Mouse (Mus musculus) neutrophil, adult 59 days (primary cell): ENCODE data around the gene Abca7. TPM values are rescaled to one million over a fixed set of nuclear protein-coding genes. Genes with fewer than 3 reads are reported as not detected.

ENCODE experiments used
- total RNA-seq, 2 experiments: library from RNA; stranded (reverse); gene quantifications; 1 replicate in 1 of 2; 2 replicates in 1 of 2; pipeline ENCODE4 v1.2.4; 2023

Gene Abca7
- 100 to 1,000 TPM; 110 to 111 TPM for total RNA-seq

GRCm38 (mm10) chr10:79996272-79997033, at the start of gene Abca7:
TSS of gene Abca7 (plus strand) at chr10:79996494.

DNA sequence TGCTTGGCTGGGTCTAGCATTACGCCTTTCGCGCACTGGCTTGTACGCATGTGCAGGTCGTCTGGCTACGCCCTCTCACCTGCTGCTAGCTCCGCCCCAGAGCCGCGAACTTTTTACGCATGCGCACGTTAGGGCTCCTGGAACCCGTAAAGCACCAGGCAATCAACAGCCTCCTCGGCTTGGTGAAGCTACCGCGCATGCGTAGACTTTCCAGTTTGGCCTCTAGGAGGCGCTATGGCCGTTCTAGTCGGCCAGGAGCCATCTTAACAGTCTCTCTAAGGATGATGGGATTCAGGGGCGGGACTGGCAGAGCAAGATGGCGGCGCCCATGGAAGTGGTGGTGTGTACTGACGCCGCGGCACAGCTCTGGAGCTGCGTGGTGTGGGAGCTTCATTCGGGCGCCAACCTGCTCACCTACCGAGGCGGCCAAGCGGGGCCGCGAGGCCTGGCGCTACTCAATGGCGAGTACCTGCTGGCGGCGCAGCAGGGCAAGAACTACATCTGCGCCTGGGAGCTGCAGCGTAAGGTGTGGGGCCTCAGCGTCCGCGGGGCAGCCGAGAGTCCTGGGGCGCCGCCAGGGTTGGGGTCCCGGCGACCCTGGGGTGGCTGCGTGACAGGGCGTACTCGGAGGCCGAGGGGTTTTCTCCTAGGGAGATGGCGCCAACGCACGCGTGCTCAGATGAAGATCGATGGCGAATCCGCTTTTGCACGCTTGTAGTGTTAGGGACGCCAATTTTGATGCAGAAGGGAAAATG, 36.3 kb upstream of the Abca7 start, which contains the start of gene Wdr18:
TSS of gene Wdr18 (plus strand) at position 306 of the 755 bp plus-strand sequence.

DNA sequence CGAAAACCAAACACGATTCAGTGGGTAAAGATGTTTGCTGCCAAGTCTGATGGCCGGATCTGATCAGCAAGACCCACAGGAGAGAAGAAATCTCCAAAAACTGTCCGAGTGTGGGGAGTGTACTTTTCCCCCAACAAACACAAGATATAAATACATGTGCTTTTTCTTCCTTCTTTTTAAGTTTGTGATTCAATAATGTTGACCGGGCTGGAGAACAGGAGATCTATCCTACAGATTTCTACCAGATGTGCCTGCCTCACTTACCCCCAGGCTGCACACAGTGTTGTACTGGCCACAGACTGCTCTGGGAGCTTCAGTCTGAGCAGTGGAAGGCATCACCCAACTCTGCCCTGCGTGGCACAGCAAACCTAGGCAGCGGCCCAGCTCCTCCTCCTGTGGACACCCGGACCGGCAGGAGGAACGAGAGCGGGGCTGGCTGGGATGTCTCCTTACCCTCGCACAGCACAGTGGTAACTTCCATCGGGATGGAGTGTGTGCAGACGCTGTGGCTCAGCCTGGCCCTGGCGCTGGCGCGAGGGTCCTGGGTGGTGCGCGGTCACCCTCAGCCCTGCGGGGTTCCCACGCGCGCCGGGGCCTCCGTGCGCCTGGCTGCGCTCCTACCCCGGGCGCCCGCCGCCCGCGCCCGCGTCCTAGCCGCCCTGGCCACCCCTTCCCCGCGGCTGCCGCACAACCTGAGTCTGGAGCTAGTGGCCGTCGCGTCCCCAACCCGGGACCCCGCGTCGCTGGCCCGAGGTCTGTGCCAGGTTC, 25.7 kb upstream of the Abca7 start, which contains the start of gene Grin3b:
TSS of gene Grin3b (plus strand) at position 301 of the 768 bp plus-strand sequence.

GRCm38 (mm10) chr10:79984195-79984816, 12.0 kb upstream of the Abca7 start, which contains the start of gene Tmem259:
TSS of gene Tmem259 (minus strand) at chr10:79984330.

GRCm38 (mm10) chr10:79988506-79989271, 7.6 kb upstream of the Abca7 start, which contains the start of gene Cnn2:
TSS of gene Cnn2 (plus strand) at chr10:79988584.

DNA sequence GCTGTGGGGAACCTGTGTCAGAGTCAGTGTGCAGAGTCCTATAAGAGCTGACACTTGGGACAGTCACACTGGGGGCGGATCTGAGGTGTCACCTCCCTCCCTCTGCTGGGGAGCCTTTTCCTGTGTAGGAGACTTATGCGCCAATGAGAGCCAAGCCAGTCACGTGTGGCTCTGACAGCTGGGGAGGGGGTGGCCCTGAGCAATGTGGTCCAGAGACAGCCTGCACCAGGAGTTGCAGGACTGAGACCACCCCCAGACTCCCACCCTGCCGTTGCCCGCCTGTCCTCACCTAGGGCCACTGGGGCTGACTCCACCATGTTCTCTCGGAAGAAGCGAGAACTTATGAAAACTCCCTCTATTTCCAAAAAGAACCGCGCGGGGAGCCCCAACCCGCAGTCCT, 20.2 kb downstream of the Abca7 start, which contains the start of gene Arhgap45:
TSS of gene Arhgap45 (plus strand) at position 143 of the 400 bp plus-strand sequence.

GRCm38 (mm10) chr10:80039559-80039979, 43.3 kb downstream of the Abca7 start, which contains the start of gene Polr2e:
TSS of gene Polr2e (minus strand) at chr10:80039795.

DNA sequence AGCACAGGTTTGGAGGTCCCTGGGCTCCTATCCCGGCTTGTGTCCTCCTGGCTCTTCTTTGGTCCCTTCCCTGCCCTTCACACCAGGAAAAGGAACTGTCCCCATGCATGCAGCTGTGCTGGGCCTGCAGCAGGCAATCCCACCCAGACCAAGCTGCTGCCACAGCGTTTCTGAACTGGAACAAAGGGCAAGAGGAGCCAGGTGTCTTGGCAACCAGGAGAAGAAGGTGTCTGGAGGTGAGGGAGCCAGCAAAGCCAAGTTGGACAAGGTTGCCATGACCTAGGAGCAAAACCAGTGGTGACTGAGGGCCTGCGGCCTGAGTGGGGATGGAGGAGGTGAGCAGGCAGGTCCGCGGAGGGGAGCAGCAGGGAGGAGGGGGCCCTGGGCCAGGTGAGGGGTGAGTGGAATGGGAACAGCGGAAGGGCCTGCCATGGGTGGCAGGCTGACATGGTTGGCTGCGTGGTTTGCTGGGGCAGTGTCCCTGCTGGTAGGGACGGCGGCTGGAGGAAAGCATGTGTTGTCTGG, 50.8 kb downstream of the Abca7 start, which contains the start of gene Gpx4:
TSS of gene Gpx4 (plus strand) at position 126 of the 525 bp plus-strand sequence.

Other genes starting within 250 kb of the Abca7 start
- 10 to 100 TPM; 13.7 to 15.0 TPM for gene Polrmt, start 249.9 kb upstream of the Abca7 start, total RNA-seq
- not detected for gene Fgf22, start 241.4 kb upstream of the Abca7 start, total RNA-seq
- gene Rnf126, start 229.5 kb upstream of the Abca7 start, total RNA-seq = 10 to 100 TPM; 25.1 to 26.7 TPM
- 1 to 10 TPM; 4.5 to 5.9 TPM for gene Fstl3, start 219.2 kb upstream of the Abca7 start, total RNA-seq
- 10 to 100 TPM; 13.6 to 18.0 TPM for gene Prss57, start 205.5 kb upstream of the Abca7 start, total RNA-seq
- gene Palm, start 202.9 kb upstream of the Abca7 start, total RNA-seq = 100 to 1,000 TPM; 124 to 129 TPM
- gene Misp, start 175.5 kb upstream of the Abca7 start, total RNA-seq = under 1 TPM; 0.46 to 0.51 TPM
- gene Ptbp1, start 142.1 kb upstream of the Abca7 start, total RNA-seq = 100 to 1,000 TPM; 267 to 286 TPM
- gene Prtn3, start 122.0 kb upstream of the Abca7 start, total RNA-seq = 100 to 1,000 TPM; 466 to 531 TPM
- 10 to 100 TPM; 20.7 to 23.9 TPM for gene Plppr3, start 121.9 kb upstream of the Abca7 start, total RNA-seq
- gene Elane, start 110.2 kb upstream of the Abca7 start, total RNA-seq = 100 to 1,000 TPM; 527 to 568 TPM
- not detected for gene Cfd, start 105.6 kb upstream of the Abca7 start, total RNA-seq
- 10 to 100 TPM; 32.8 to 40.7 TPM for gene Med16, start 87.6 kb upstream of the Abca7 start, total RNA-seq
- gene Gm26602, start 85.6 kb upstream of the Abca7 start, total RNA-seq = not detected
- 1 to 10 TPM; 5.0 to 5.4 TPM for gene Kiss1r, start 79.5 kb upstream of the Abca7 start, total RNA-seq
- 100 to 1,000 TPM; 488 to 566 TPM for gene R3hdm4, start 75.3 kb upstream of the Abca7 start, total RNA-seq
- 100 to 1,000 TPM; 187 to 197 TPM for gene Arid3a, start 69.5 kb upstream of the Abca7 start, total RNA-seq
- gene Wdr18, start 36.3 kb upstream of the Abca7 start, total RNA-seq = 10 to 100 TPM in 1 of 2 experiments, 1 to 10 TPM in 1; 9.9 to 13.2 TPM
- under 1 TPM in 1 of 2 experiments, not detected in 1; 0.26 TPM for gene Grin3b, start 25.8 kb upstream of the Abca7 start, total RNA-seq
- gene Tmem259, start 12.2 kb upstream of the Abca7 start, total RNA-seq = 10 to 100 TPM; 68.0 to 69.4 TPM
- 100 to 1,000 TPM; 543 to 593 TPM for gene Cnn2, start 7.9 kb upstream of the Abca7 start, total RNA-seq
- gene Arhgap45, start 20.2 kb downstream of the Abca7 start, total RNA-seq = 100 to 1,000 TPM; 428 to 464 TPM
- 10 to 100 TPM; 34.8 to 48.1 TPM for gene Polr2e, start 43.3 kb downstream of the Abca7 start, total RNA-seq
- gene Gpx4, start 50.7 kb downstream of the Abca7 start, total RNA-seq = 100 to 1,000 TPM; 269 to 306 TPM
- 100 to 1,000 TPM; 141 to 163 TPM for gene Sbno2, start 109.1 kb downstream of the Abca7 start, total RNA-seq
- 100 to 1,000 TPM; 183 to 187 TPM for gene Stk11, start 119.3 kb downstream of the Abca7 start, total RNA-seq
- 100 to 1,000 TPM; 108 to 123 TPM for gene Atp5d, start 142.1 kb downstream of the Abca7 start, total RNA-seq
- 1 to 10 TPM; 1.2 to 1.4 TPM for gene Cbarp, start 144.3 kb downstream of the Abca7 start, total RNA-seq
- gene Midn, start 151.8 kb downstream of the Abca7 start, total RNA-seq = 100 to 1,000 TPM; 221 to 226 TPM
- 10 to 100 TPM; 41.6 to 50.1 TPM for gene Cirbp, start 169.5 kb downstream of the Abca7 start, total RNA-seq
- 1 to 10 TPM; 5.1 to 7.1 TPM for gene 1600002K03Rik, start 176.4 kb downstream of the Abca7 start, total RNA-seq
- gene Efna2, start 183.0 kb downstream of the Abca7 start, total RNA-seq = not detected
- 10 to 100 TPM; 27.7 to 35.4 TPM for gene Mum1, start 229.9 kb downstream of the Abca7 start, total RNA-seq